Mouse (Mus musculus): ENCODE data around the gene Zfp688. TPM values are rescaled to one million over a fixed set of nuclear protein-coding genes. Genes with fewer than 3 reads are reported as not detected.

The Zfp688 gene
- polyA plus RNA-seq, 1 experiment: 20.3 TPM

GRCm38 (mm10) chr7:127400355-127400754 is 21.5 kb downstream of the Zfp688 start:
- Histone ChIP-seq H3K4me3 (ENCODE audit: low read depth, low read length) (no peak overlapping the region), H3K27me3 (ENCODE audit: control insufficient read depth, insufficient read depth, low read length, poor library complexity, severe bottlenecking) (no peaks in the 10 kb centered on the region), H3K27ac (ENCODE audit: insufficient read depth, low read length) (no peak overlapping the region), H3K36me3 (ENCODE audit: control insufficient read depth, insufficient read depth, low read length, poor library complexity, severe bottlenecking) (no peaks in the 10 kb centered on the region), H3K9me3 (replicated peaks; ENCODE audit: control insufficient read depth, insufficient read depth, low read length, poor library complexity, severe bottlenecking) (no peaks in the 10 kb centered on the region), H3K4me1 (ENCODE audit: control insufficient read depth, insufficient read depth, low read length) (no peaks in the 10 kb centered on the region), H3K9ac (ENCODE audit: low read depth, poor library complexity, severe bottlenecking) (no peak overlapping the region)
- TF ChIP-seq POLR2A (IDR thresholded peaks at IDR 0.05; ENCODE audit: insufficient read depth, low read length) (no peak), EP300 (IDR thresholded peaks at IDR 0.05; ENCODE audit: insufficient read depth, low read depth, low read length) (no peak), CTCF (IDR thresholded peaks at IDR 0.05; ENCODE audit: low read depth, low read length) (no peak)

- no peak overlapping the region for H3K27ac ChIP-seq (ENCODE audit: insufficient read depth, low read length)
- H3K4me1 ChIP-seq (ENCODE audit: control insufficient read depth, insufficient read depth, low read length): peaks cover 2% of the 10 kb centered on the region
- peak overlapping the region; percentile 75 for H3K4me3 ChIP-seq (ENCODE audit: low read depth, low read length)
- H3K36me3 ChIP-seq (ENCODE audit: control insufficient read depth, insufficient read depth, low read length, poor library complexity, severe bottlenecking): no peaks in the 10 kb centered on the region; the same call in 1 of the 2 replicates
- no peaks in the 10 kb centered on the region for H3K9me3 ChIP-seq (replicated peaks; ENCODE audit: control insufficient read depth, insufficient read depth, low read length, poor library complexity, severe bottlenecking)
- H3K9ac ChIP-seq (ENCODE audit: low read depth, poor library complexity, severe bottlenecking): peak overlapping the region; percentile 48
- H3K27me3 ChIP-seq (ENCODE audit: control insufficient read depth, insufficient read depth, low read length, poor library complexity, severe bottlenecking): no peaks in the 10 kb centered on the region
- TF ChIP-seq EP300 (IDR thresholded peaks at IDR 0.05; ENCODE audit: insufficient read depth, low read depth, low read length): no peak
- TF ChIP-seq CTCF (IDR thresholded peaks at IDR 0.05; ENCODE audit: low read depth, low read length): no peak
- no peak for TF ChIP-seq POLR2A (IDR thresholded peaks at IDR 0.05; ENCODE audit: insufficient read depth, low read length)
These were observed 27.9 kb downstream of the Zfp688 start for GRCm38 (mm10) chr7:127393944-127394333.

GRCm38 (mm10) chr7:127393157-127393943 is 28.5 kb downstream of the Zfp688 start, which contains the start of gene E430018J23Rik:
Gene E430018J23Rik (minus strand): TSS chr7:127393629.
- Histone ChIP-seq H3K4me1 (ENCODE audit: control insufficient read depth, insufficient read depth, low read length) (peaks cover 2% of the 10 kb centered on the region), H3K9ac (ENCODE audit: low read depth, poor library complexity, severe bottlenecking) (peak within 1 kb of the TSS; percentile 59), H3K4me3 (ENCODE audit: low read depth, low read length) (peak within 1 kb of the TSS; percentile 97), H3K36me3 (ENCODE audit: control insufficient read depth, insufficient read depth, low read length, poor library complexity, severe bottlenecking) (no peaks in the 10 kb centered on the region; the same call in 1 of the 2 replicates), H3K9me3 (replicated peaks; ENCODE audit: control insufficient read depth, insufficient read depth, low read length, poor library complexity, severe bottlenecking) (no peaks in the 10 kb centered on the region), H3K27me3 (ENCODE audit: control insufficient read depth, insufficient read depth, low read length, poor library complexity, severe bottlenecking) (no peaks in the 10 kb centered on the region), H3K27ac (ENCODE audit: insufficient read depth, low read length) (no peak within 1 kb of the TSS)
- TF ChIP-seq EP300 (IDR thresholded peaks at IDR 0.05; ENCODE audit: insufficient read depth, low read depth, low read length) (0 out of 2 replicates have a peak, but pooled peaks have one; percentile 16), POLR2A (IDR thresholded peaks at IDR 0.05; ENCODE audit: insufficient read depth, low read length) (peak; percentile 62), CTCF (IDR thresholded peaks at IDR 0.05; ENCODE audit: low read depth, low read length) (no peak)

GRCm38 (mm10) chr7:127392251-127392824 is 29.5 kb downstream of the Zfp688 start:
- no peak overlapping the region for H3K9ac ChIP-seq (ENCODE audit: low read depth, poor library complexity, severe bottlenecking)
- no peaks in the 10 kb centered on the region for H3K9me3 ChIP-seq (replicated peaks; ENCODE audit: control insufficient read depth, insufficient read depth, low read length, poor library complexity, severe bottlenecking)
- TF ChIP-seq CTCF (IDR thresholded peaks at IDR 0.05; ENCODE audit: low read depth, low read length) (no peak), POLR2A (IDR thresholded peaks at IDR 0.05; ENCODE audit: insufficient read depth, low read length) (no peak), EP300 (IDR thresholded peaks at IDR 0.05; ENCODE audit: insufficient read depth, low read depth, low read length) (no peak)

GRCm38 (mm10) chr7:127391538-127391937 is 30.3 kb downstream of the Zfp688 start:
- H3K36me3 ChIP-seq (ENCODE audit: control insufficient read depth, insufficient read depth, low read length, poor library complexity, severe bottlenecking): no peaks in the 10 kb centered on the region; the same call in 1 of the 2 replicates
- no peak overlapping the region for H3K9ac ChIP-seq (ENCODE audit: low read depth, poor library complexity, severe bottlenecking)
- TF ChIP-seq EP300 (IDR thresholded peaks at IDR 0.05; ENCODE audit: insufficient read depth, low read depth, low read length): no peak
- TF ChIP-seq POLR2A (IDR thresholded peaks at IDR 0.05; ENCODE audit: insufficient read depth, low read length): no peak
- no peak for TF ChIP-seq CTCF (IDR thresholded peaks at IDR 0.05; ENCODE audit: low read depth, low read length)
- no peaks in the 10 kb centered on the region for H3K9me3 ChIP-seq (replicated peaks; ENCODE audit: control insufficient read depth, insufficient read depth, low read length, poor library complexity, severe bottlenecking)
- peaks cover 2% of the 10 kb centered on the region for H3K4me1 ChIP-seq (ENCODE audit: control insufficient read depth, insufficient read depth, low read length)
- no peak overlapping the region for H3K27ac ChIP-seq (ENCODE audit: insufficient read depth, low read length)
- H3K27me3 ChIP-seq (ENCODE audit: control insufficient read depth, insufficient read depth, low read length, poor library complexity, severe bottlenecking): no peaks in the 10 kb centered on the region
- H3K4me3 ChIP-seq (ENCODE audit: low read depth, low read length): peak overlapping the region; percentile 2; the same call in 1 of the 2 replicates

More at GRCm38 (mm10) chr7:127392251-127392824, 29.5 kb downstream of the Zfp688 start:
- no peaks in the 10 kb centered on the region; the same call in 1 of the 2 replicates for H3K36me3 ChIP-seq (ENCODE audit: control insufficient read depth, insufficient read depth, low read length, poor library complexity, severe bottlenecking)
- H3K4me3 ChIP-seq (ENCODE audit: low read depth, low read length): no peak overlapping the region
- no peaks in the 10 kb centered on the region for H3K27me3 ChIP-seq (ENCODE audit: control insufficient read depth, insufficient read depth, low read length, poor library complexity, severe bottlenecking)
- H3K27ac ChIP-seq (ENCODE audit: insufficient read depth, low read length): no peak overlapping the region
- H3K4me1 ChIP-seq (ENCODE audit: control insufficient read depth, insufficient read depth, low read length): peaks cover 2% of the 10 kb centered on the region

All from ES-Bruce4 (cell line).